Mouse (Mus musculus) heart, adult 2 months (tissue): Measurements from ENCODE around the gene Cdh16.

Experiments
- EP300 ChIP-seq: fragments of 200-500 bp; IDR thresholded peaks from 2 replicates; pipeline ENCODE4 v1.6.1; 2011; ENCODE audit warnings: low read depth, low read length, control low read depth; ENCODE audit not compliant: insufficient read depth
- POLR2A ChIP-seq: fragments of 200-500 bp; IDR thresholded peaks from 2 replicates; pipeline ENCODE4 v1.6.1; 2011; ENCODE audit warnings: mild to moderate bottlenecking, low read depth, low read length, control low read depth; ENCODE audit not compliant: insufficient read depth

DNA sequence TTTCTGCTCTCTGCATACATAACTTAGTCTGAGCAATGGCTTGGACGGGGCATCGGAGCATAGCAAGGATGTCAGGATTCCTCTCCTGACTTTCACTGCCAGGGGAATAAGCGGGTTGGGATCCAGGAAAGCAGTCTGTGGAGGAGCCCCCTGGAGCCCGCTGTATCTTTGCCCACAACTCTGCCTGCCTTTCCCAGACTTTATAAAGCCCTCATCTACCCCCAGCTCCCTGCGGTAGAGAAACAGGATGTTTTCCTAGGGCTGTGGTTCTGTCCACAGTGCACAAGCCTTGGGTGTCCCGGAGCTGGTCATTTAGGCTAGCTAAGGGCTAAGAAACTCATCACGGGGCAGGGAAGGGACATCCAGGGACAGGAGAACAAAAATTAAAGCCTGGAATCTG, 22.8 kb downstream of the Cdh16 start:
- TF ChIP-seq EP300 (no peak), POLR2A (no peak)
